Mouse (Mus musculus) C2C12 (cell line): ENCODE measurements around the gene Ckmt2. TPM values are rescaled to one million over a fixed set of nuclear protein-coding genes. Genes with fewer than 3 reads are reported as not detected.

ENCODE experiments used
- H3K27me3 ChIP-seq: one replicate; pipeline ENCODE4 v1.6.1; 2011; ENCODE audit not compliant: control insufficient read depth, insufficient read depth, insufficient read length
- H3K36me3 ChIP-seq: one replicate; pipeline ENCODE4 v1.6.1; 2011; ENCODE audit not compliant: control insufficient read depth, insufficient read depth
- H3K4me3 ChIP-seq: one replicate; pipeline ENCODE4 v1.5.1; 2011; ENCODE audit warnings: mild to moderate bottlenecking, control low read depth; ENCODE audit not compliant: poor library complexity, insufficient read depth, severe bottlenecking
- H3K79me2 ChIP-seq: one replicate; pipeline ENCODE4 v1.6.1; 2011; ENCODE audit not compliant: control insufficient read depth, insufficient read depth
- H3K79me3 ChIP-seq: one replicate; pipeline ENCODE4 v1.6.1; 2011; ENCODE audit warnings: low read depth, control low read depth
- H3ac ChIP-seq: one replicate; pipeline ENCODE3; 2011; ENCODE audit warnings: low read depth; ENCODE audit not compliant: control insufficient read depth, insufficient read length
- CEBPB ChIP-seq: IDR thresholded peaks from one replicate; pipeline ENCODE4 v1.6.1; 2011; ENCODE audit warnings: low read depth, mild to moderate bottlenecking, control low read depth, moderate library complexity
- CTCF ChIP-seq: IDR thresholded peaks from one replicate; pipeline ENCODE4 v1.5.1; 2011; ENCODE audit not compliant: control insufficient read depth, insufficient read depth, insufficient read length
- FOSL1 ChIP-seq: IDR thresholded peaks from one replicate; pipeline ENCODE4 v1.8.0; 2011; ENCODE audit warnings: mild to moderate bottlenecking, low read length; ENCODE audit not compliant: poor library complexity, insufficient read depth, severe bottlenecking
- MAX ChIP-seq: IDR thresholded peaks from one replicate; pipeline ENCODE4 v1.6.1; 2011; ENCODE audit warnings: mild to moderate bottlenecking, control low read depth
- MYOD1 ChIP-seq: IDR thresholded peaks from one replicate; pipeline ENCODE4 v1.6.1; 2011; ENCODE audit warnings: low read depth; ENCODE audit not compliant: control insufficient read depth, insufficient read length
- MYOG ChIP-seq: IDR thresholded peaks from one replicate; pipeline ENCODE4 v1.6.1; 2011; ENCODE audit not compliant: control insufficient read depth, insufficient read length; ENCODE audit errors: extremely low read depth
- USF1 ChIP-seq: IDR thresholded peaks from one replicate; pipeline ENCODE4 v1.6.1; 2011; ENCODE audit warnings: low read depth, mild to moderate bottlenecking, control low read depth, moderate library complexity
- polyA plus RNA-seq: library from polyadenylated mRNA; unstranded; fragments of >200 nt; fragmentation: generic; extraction: Trizol; gene quantifications from one replicate; pipeline ENCODE4 v1.2.1, GENCODE M21; 2012; ENCODE audit warnings: missing spikeins

Ckmt2 gene
- polyA plus RNA-seq, 1 experiment, result not detected

- TF ChIP-seq CEBPB, result no peak
- TF ChIP-seq USF1, result no peak
- no peak for TF ChIP-seq CTCF
- TF ChIP-seq MYOG, result no peak
- TF ChIP-seq MAX, result no peak
- H3K27me3 ChIP-seq, result no peaks in the 10 kb centered on the region
- no peaks in the 10 kb centered on the region for H3K36me3 ChIP-seq
- H3ac ChIP-seq, result no peak overlapping the region
- no peak overlapping the region for H3K4me3 ChIP-seq
- H3K79me3 ChIP-seq, result no peaks in the 10 kb centered on the region
- H3K79me2 ChIP-seq, result no peaks in the 10 kb centered on the region
Observed at GRCm38 (mm10) chr13:91877350-91877749, 665 bp upstream of the Ckmt2 start.

GRCm38 (mm10) chr13:91875581-91875980 lies 1.1 kb downstream of the Ckmt2 start:
- H3K4me3 ChIP-seq, result no peak overlapping the region
- TF ChIP-seq MYOG (no peak), MAX (no peak), CEBPB (no peak), FOSL1 (no peak), USF1 (no peak), MYOD1 (no peak), CTCF (no peak)
- no peaks in the 10 kb centered on the region for H3K79me2 ChIP-seq

GRCm38 (mm10) chr13:91874565-91874964 lies 2.1 kb downstream of the Ckmt2 start:
- Histone ChIP-seq H3K4me3 (no peak overlapping the region), H3K79me3 (no peaks in the 10 kb centered on the region), H3K27me3 (no peaks in the 10 kb centered on the region), H3K79me2 (no peaks in the 10 kb centered on the region), H3ac (no peak overlapping the region), H3K36me3 (no peaks in the 10 kb centered on the region)
- no peak for TF ChIP-seq CTCF

More at GRCm38 (mm10) chr13:91875581-91875980, 1.1 kb downstream of the Ckmt2 start:
- Histone ChIP-seq H3K27me3 (no peaks in the 10 kb centered on the region), H3K79me3 (no peaks in the 10 kb centered on the region), H3K36me3 (no peaks in the 10 kb centered on the region), H3ac (no peak overlapping the region)

- no peak overlapping the region for H3K4me3 ChIP-seq
- H3K79me3 ChIP-seq, result no peaks in the 10 kb centered on the region
- no peaks in the 10 kb centered on the region for H3K27me3 ChIP-seq
- TF ChIP-seq MAX, result no peak
- no peak for TF ChIP-seq CEBPB
- no peak for TF ChIP-seq MYOG
- no peak for TF ChIP-seq MYOD1
- TF ChIP-seq FOSL1, result no peak
- no peak for TF ChIP-seq USF1
- TF ChIP-seq CTCF, result no peak
- no peak overlapping the region for H3ac ChIP-seq
- no peaks in the 10 kb centered on the region for H3K79me2 ChIP-seq
- no peaks in the 10 kb centered on the region for H3K36me3 ChIP-seq
Observed at GRCm38 (mm10) chr13:91873734-91874329, 2.9 kb downstream of the Ckmt2 start.

- Histone ChIP-seq H3ac (no peak overlapping the region), H3K36me3 (no peaks in the 10 kb centered on the region), H3K27me3 (no peaks in the 10 kb centered on the region), H3K79me2 (no peaks in the 10 kb centered on the region), H3K79me3 (no peaks in the 10 kb centered on the region), H3K4me3 (no peak overlapping the region)
- TF ChIP-seq MYOG (no peak), MAX (no peak), MYOD1 (no peak), CEBPB (no peak), FOSL1 (no peak), CTCF (no peak), USF1 (no peak)
Observed at GRCm38 (mm10) chr13:91868577-91868976, 8.1 kb downstream of the Ckmt2 start.

- H3K79me2 ChIP-seq, result no peaks in the 10 kb centered on the region
- no peak overlapping the region for H3K4me3 ChIP-seq
- TF ChIP-seq MYOG (no peak), USF1 (no peak), CEBPB (no peak), MAX (no peak), MYOD1 (no peak), CTCF (no peak), FOSL1 (no peak)
- H3K79me3 ChIP-seq, result no peaks in the 10 kb centered on the region
- no peaks in the 10 kb centered on the region for H3K36me3 ChIP-seq
- H3K27me3 ChIP-seq, result no peaks in the 10 kb centered on the region
- no peak overlapping the region for H3ac ChIP-seq
Observed at GRCm38 (mm10) chr13:91858835-91859234, 17.9 kb downstream of the Ckmt2 start.
